Mouse (Mus musculus) CH12.LX (cell line): ENCODE measurements around the gene Sept9. TPM values are rescaled to one million over a fixed set of nuclear protein-coding genes. Genes with fewer than 3 reads are reported as not detected.
A peak's percentile ranks its signal among the peaks of the same experiment; 100 is the strongest.

ENCODE experiments used
- DNase-seq: peaks from one replicate; pipeline ENCODE4 v3.0.0-alpha.2; 2013; ENCODE audit errors: extremely low read depth
- H3K27ac ChIP-seq: 2 replicates; pipeline ENCODE4 v1.5.1; 2012; ENCODE audit warnings: low read depth, mild to moderate bottlenecking, control low read depth, moderate library complexity; ENCODE audit not compliant: insufficient read depth
- H3K27me3 ChIP-seq: replicated peaks from 2 replicates; pipeline ENCODE3; 2012; ENCODE audit warnings: inconsistent platforms
- H3K36me3 ChIP-seq, 2 experiments: replicated peaks in 1 of 2; 2 replicates each; pipeline versions ENCODE3 to v1.6.1; 2012; ENCODE audit warnings: inconsistent platforms in 1 of 2, low read length in 1 of 2, mild to moderate bottlenecking in 1 of 2, mixed read lengths in 1 of 2, moderate library complexity in 1 of 2; ENCODE audit not compliant: control insufficient read depth in 1 of 2, insufficient read depth in 1 of 2
- H3K4me1 ChIP-seq, 2 experiments: 2 replicates each; pipeline ENCODE4 v1.6.1; 2012; ENCODE audit warnings: inconsistent platforms in 1 of 2, moderate library complexity in 1 of 2; ENCODE audit not compliant: insufficient read depth in 2 of 2, control insufficient read depth in 1 of 2
- H3K4me2 ChIP-seq: 2 replicates; pipeline ENCODE4 v1.6.1; 2012; ENCODE audit warnings: low read depth, mild to moderate bottlenecking, control low read depth; ENCODE audit not compliant: poor library complexity, insufficient read depth, severe bottlenecking
- H3K4me3 ChIP-seq, 3 experiments: fragments of 150-350 bp in 1 of 3; sonication (generic) in 1 of 3; replicated peaks in 1 of 3; 2 replicates each; pipeline versions ENCODE3 to v1.5.1; 2011 to 2012; ENCODE audit warnings: low read depth in 2 of 3, low read length in 2 of 3, mild to moderate bottlenecking in 2 of 3, moderate library complexity in 2 of 3, control low read depth in 1 of 3, improper control_type of control experiment in 1 of 3, inconsistent platforms in 1 of 3, mixed read lengths in 1 of 3; ENCODE audit not compliant: poor library complexity in 1 of 3
- H3K79me2 ChIP-seq: replicated peaks from 2 replicates; pipeline ENCODE4 v1.6.1; 2012; ENCODE audit warnings: mild to moderate bottlenecking, moderate library complexity; ENCODE audit not compliant: control insufficient read depth, poor library complexity, insufficient read depth, severe bottlenecking; ENCODE audit errors: extremely low read depth
- H3K9ac ChIP-seq: 2 replicates; pipeline ENCODE4 v1.6.1; 2012; ENCODE audit warnings: low read depth, mild to moderate bottlenecking, control low read depth, moderate library complexity; ENCODE audit not compliant: insufficient read depth
- H3K9me3 ChIP-seq: replicated peaks from 2 replicates; pipeline ENCODE3; 2012; ENCODE audit warnings: low read length, inconsistent platforms, mixed read lengths
- BHLHE40 ChIP-seq: IDR thresholded peaks from 2 replicates; pipeline ENCODE4 v1.6.1; 2011; ENCODE audit warnings: mild to moderate bottlenecking, low read depth, low read length, improper control_type of control experiment
- CHD1 ChIP-seq: IDR thresholded peaks from 2 replicates; pipeline ENCODE4 v1.6.1; 2012; ENCODE audit warnings: low read depth, low read length, improper control_type of control experiment, inconsistent platforms
- CHD2 ChIP-seq: IDR thresholded peaks from 2 replicates; pipeline ENCODE4 v1.6.1; 2011; ENCODE audit warnings: low read length, improper control_type of control experiment
- CTCF ChIP-seq, 2 experiments: IDR thresholded peaks in 1 of 2; conservative IDR thresholded peaks in 1 of 2; 2 replicates each; pipeline ENCODE4 v1.5.1; 2011 to 2012; ENCODE audit warnings: low read depth in 2 of 2, low read length in 2 of 2, improper control_type of control experiment in 1 of 2, inconsistent platforms in 1 of 2, mild to moderate bottlenecking in 1 of 2, moderate library complexity in 1 of 2
- ELF1 ChIP-seq: IDR thresholded peaks from 2 replicates; pipeline ENCODE4 v1.6.1; 2014; ENCODE audit warnings: low read depth, mild to moderate bottlenecking, inconsistent platforms, low read length, improper control_type of control experiment
- EP300 ChIP-seq: IDR thresholded peaks from 2 replicates; pipeline ENCODE4 v1.6.1; 2011; ENCODE audit warnings: low read length, improper control_type of control experiment
- ETS1 ChIP-seq: conservative IDR thresholded peaks from 2 replicates; pipeline ENCODE4 v1.6.1; 2012; ENCODE audit warnings: low read depth, mild to moderate bottlenecking, inconsistent platforms, low read length, improper control_type of control experiment, moderate library complexity
- IRF4 ChIP-seq: IDR thresholded peaks from 2 replicates; pipeline ENCODE4 v1.6.1; 2014; ENCODE audit warnings: low read depth, mild to moderate bottlenecking, inconsistent platforms, low read length, improper control_type of control experiment
- JUN ChIP-seq: IDR thresholded peaks from 2 replicates; pipeline ENCODE4 v1.6.1; 2011; ENCODE audit warnings: low read depth, mild to moderate bottlenecking, low read length, improper control_type of control experiment, moderate library complexity; ENCODE audit not compliant: insufficient read depth
- JUND ChIP-seq: conservative IDR thresholded peaks from 2 replicates; pipeline ENCODE4 v1.6.1; 2011; ENCODE audit warnings: low read depth, low read length, improper control_type of control experiment
- KAT2A ChIP-seq: IDR thresholded peaks from 2 replicates; pipeline ENCODE4 v1.6.1; 2012; ENCODE audit warnings: low read length, improper control_type of control experiment, inconsistent platforms; ENCODE audit not compliant: insufficient replicate concordance
- MAFK ChIP-seq: IDR thresholded peaks from 2 replicates; pipeline ENCODE4 v1.6.1; 2011; ENCODE audit warnings: low read length, improper control_type of control experiment; ENCODE audit not compliant: insufficient replicate concordance
- MAX ChIP-seq: IDR thresholded peaks from 2 replicates; pipeline ENCODE4 v1.6.1; 2011; ENCODE audit warnings: low read length, improper control_type of control experiment
- MAZ ChIP-seq: IDR thresholded peaks from 2 replicates; pipeline ENCODE4 v1.6.1; 2012; ENCODE audit warnings: low read depth, mild to moderate bottlenecking, inconsistent platforms, low read length, improper control_type of control experiment, moderate library complexity
- MEF2A ChIP-seq: IDR thresholded peaks from 2 replicates; pipeline ENCODE4 v1.6.1; 2014; ENCODE audit warnings: low read depth, mild to moderate bottlenecking, inconsistent platforms, low read length, improper control_type of control experiment, borderline replicate concordance
- MXI1 ChIP-seq: IDR thresholded peaks from 2 replicates; pipeline ENCODE4 v1.6.1; 2011; ENCODE audit warnings: mild to moderate bottlenecking, low read depth, low read length, improper control_type of control experiment
- MYC ChIP-seq: IDR thresholded peaks from 2 replicates; pipeline ENCODE4 v1.6.1; 2011; ENCODE audit warnings: low read depth, mild to moderate bottlenecking, improper control_type of control experiment, low read length
- NELFE ChIP-seq: IDR thresholded peaks from 2 replicates; pipeline ENCODE4 v1.6.1; 2011; ENCODE audit warnings: low read depth, low read length, improper control_type of control experiment
- NRF1 ChIP-seq: IDR thresholded peaks from 2 replicates; pipeline ENCODE4 v1.6.1; 2014; ENCODE audit warnings: low read depth, mild to moderate bottlenecking, inconsistent platforms, low read length, improper control_type of control experiment, moderate library complexity
- PAX5 ChIP-seq: IDR thresholded peaks from 2 replicates; pipeline ENCODE4 v1.6.1; 2012; ENCODE audit warnings: low read length, inconsistent platforms, mixed read lengths
- POLR2AphosphoS2 ChIP-seq: IDR thresholded peaks from 2 replicates; pipeline ENCODE4 v1.6.1; 2011; ENCODE audit warnings: low read depth, low read length, improper control_type of control experiment
- RAD21 ChIP-seq: IDR thresholded peaks from 2 replicates; pipeline ENCODE4 v1.6.1; 2011; ENCODE audit warnings: low read depth, mild to moderate bottlenecking, low read length, improper control_type of control experiment, moderate library complexity
- RCOR1 ChIP-seq: conservative IDR thresholded peaks from 2 replicates; pipeline ENCODE4 v1.6.1; 2012; ENCODE audit warnings: low read depth, mild to moderate bottlenecking, inconsistent platforms, low read length, improper control_type of control experiment
- SIN3A ChIP-seq: IDR thresholded peaks from 2 replicates; pipeline ENCODE4 v1.6.1; 2012; ENCODE audit warnings: low read length, improper control_type of control experiment, inconsistent platforms
- SMC3 ChIP-seq: IDR thresholded peaks from 2 replicates; pipeline ENCODE4 v1.6.1; 2011; ENCODE audit warnings: low read depth, low read length, improper control_type of control experiment
- TBP ChIP-seq: conservative IDR thresholded peaks from 2 replicates; pipeline ENCODE4 v1.6.1; 2011; ENCODE audit warnings: low read depth, low read length, improper control_type of control experiment
- TCF12 ChIP-seq: IDR thresholded peaks from 2 replicates; pipeline ENCODE4 v1.6.1; 2014; ENCODE audit warnings: low read depth, mild to moderate bottlenecking, inconsistent platforms, low read length, improper control_type of control experiment
- UBTF ChIP-seq: IDR thresholded peaks from 2 replicates; pipeline ENCODE4 v1.6.1; 2012; ENCODE audit warnings: low read depth, mild to moderate bottlenecking, inconsistent platforms, low read length, improper control_type of control experiment, moderate library complexity
- ZC3H11A ChIP-seq: IDR thresholded peaks from 2 replicates; pipeline ENCODE4 v1.6.1; 2012; ENCODE audit warnings: low read depth, mild to moderate bottlenecking, inconsistent platforms, low read length, improper control_type of control experiment
- ZKSCAN1 ChIP-seq: IDR thresholded peaks from 2 replicates; pipeline ENCODE4 v1.6.1; 2012; ENCODE audit warnings: low read depth, inconsistent platforms, low read length, improper control_type of control experiment, borderline replicate concordance
- ZNF384 ChIP-seq: IDR thresholded peaks from 2 replicates; pipeline ENCODE4 v1.6.1; 2012; ENCODE audit warnings: low read depth, low read length, improper control_type of control experiment, inconsistent platforms
- dilution Hi-C: fragments of 300-500 bp; cut with MboI; formaldehyde crosslinking; loops from 2 replicates; pipeline ENCODE4 v1.14.3; 2020; ENCODE audit warnings: low sequenced_read_pairs; ENCODE audit not compliant: extremely low pct_unique_long_range_greater_than_20kb, extremely low pct_ligation_motif_present
- in situ Hi-C: fragments of 300-500 bp; cut with MboI; formaldehyde crosslinking; loops from 3 replicates; pipeline ENCODE4 v1.14.3; 2019; ENCODE audit warnings: low sequenced_read_pairs, low pct_ligation_motif_present, low pct_unique_long_range_greater_than_20kb, mixed read lengths
- polyA plus RNA-seq: library from polyadenylated mRNA; unstranded; fragments of >175 nt; gene quantifications from 2 replicates; pipeline ENCODE4 v1.2.1, GENCODE M21; 2012; ENCODE audit warnings: low read depth; ENCODE audit not compliant: insufficient read length
- total RNA-seq, 2 experiments: library from RNA; depleted of rRNA; stranded (reverse); fragments of 300-350 nt in 1 of 2; fragments of >200 nt in 1 of 2; gene quantifications; 2 replicates each; pipeline ENCODE4 v1.2.3; 2012 to 2014

Gene Sept9
- total and polyA plus RNA-seq, 3 experiments, result 47.6 to 128 (median 110) TPM

GRCm38 (mm10) chr11:117254161-117255107, 55.0 kb downstream of the Sept9 start (continued):
- peak; percentile 38 for TF ChIP-seq MAX

GRCm38 (mm10) chr11:117255108-117255489, 55.6 kb downstream of the Sept9 start:
- in situ Hi-C loops, result no loop called here
- peak overlapping the region in 1 of 3 experiments; percentile 12 for H3K4me3 ChIP-seq
- H3K4me1 ChIP-seq, result peaks cover 58 to 96% of the 10 kb centered on the region in 2 experiments
- H3K27ac ChIP-seq, result peak overlapping the region; percentile 80; the same call in 1 of the 2 replicates
- dilution Hi-C loops, result no loop called here
- DNase-seq, result no peak
- H3K4me2 ChIP-seq, result 0 out of 2 replicates have a peak overlapping the region, but pooled peaks have one; percentile 18
- H3K9ac ChIP-seq, result peak overlapping the region; percentile 3; the same call in 1 of the 2 replicates
- no peak for TF ChIP-seq RAD21
- TF ChIP-seq ZNF384, result no peak
- TF ChIP-seq RCOR1, result no peak
- no peak for TF ChIP-seq MAFK
- TF ChIP-seq TCF12, result peak; percentile 67
- TF ChIP-seq CHD1, result no peak
- no peak for TF ChIP-seq POLR2AphosphoS2
- no peak for TF ChIP-seq JUN
- no peak for TF ChIP-seq JUND
- TF ChIP-seq ETS1, result peak; percentile 52; the same call in 1 of the 2 replicates
- TF ChIP-seq SIN3A, result no peak
- TF ChIP-seq ZC3H11A, result no peak
- TF ChIP-seq MXI1, result no peak
- no peak for TF ChIP-seq ZKSCAN1
- TF ChIP-seq SMC3, result no peak
- TF ChIP-seq EP300, result no peak
- no peak for TF ChIP-seq TBP
- no peak for TF ChIP-seq UBTF
- peak; percentile 46; the same call in 1 of the 2 replicates for TF ChIP-seq BHLHE40
- TF ChIP-seq PAX5, result no peak
- TF ChIP-seq CHD2, result peak; percentile 73
- TF ChIP-seq ELF1, result no peak
- TF ChIP-seq NELFE, result no peak
- no peak for TF ChIP-seq CTCF (conservative IDR thresholded peaks at IDR 0.05 in 1 of 2, IDR thresholded peaks at IDR 0.05 in 1 of 2; ENCODE audit: low read depth in 2 of 2, low read length in 2 of 2)
- TF ChIP-seq MEF2A, result no peak
- no peak for TF ChIP-seq KAT2A
- no peak for TF ChIP-seq MYC
- TF ChIP-seq MAZ, result no peak
- TF ChIP-seq NRF1, result no peak
- TF ChIP-seq IRF4, result peak; percentile 33; the same call in 1 of the 2 replicates
- H3K36me3 ChIP-seq, result peaks cover 0 to 2% of the 10 kb centered on the region in 2 experiments
- H3K27me3 ChIP-seq, result no peaks in the 10 kb centered on the region
- peaks cover 7% of the 10 kb centered on the region for H3K9me3 ChIP-seq
- H3K79me2 ChIP-seq, result no peaks in the 10 kb centered on the region
